ENCODE assay signal across 22 mouse cellular contexts in the genomic region with DNA sequence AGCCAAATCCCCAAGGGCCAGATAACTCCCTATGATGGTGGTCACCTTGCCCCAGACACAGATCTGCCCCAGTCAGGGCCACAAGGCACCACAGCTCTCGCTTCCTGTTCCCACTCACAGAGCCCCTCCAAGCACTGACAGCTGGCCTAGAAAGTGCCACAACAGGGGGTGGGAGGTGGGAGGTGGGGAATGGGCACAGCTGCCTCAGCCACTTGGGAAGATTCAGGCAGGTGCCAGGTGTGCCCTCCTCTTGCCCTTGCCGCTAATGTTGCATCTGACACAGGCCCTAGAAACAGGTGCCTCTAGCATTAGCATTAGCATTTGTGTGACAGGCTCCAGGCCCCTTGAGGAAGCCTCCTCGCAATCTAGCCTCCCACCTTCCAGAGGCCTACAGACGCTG. TPM values are rescaled to one million over a fixed set of nuclear protein-coding genes. Genes with fewer than 3 reads are reported as not detected.
"Had no signal": no experiment of that assay in that cellular context is flagged by ENCODE, and none has a peak within 500 bp of the region (broad histone marks: within the 10 kb centered on the region; RNA-seq: fewer than 3 reads in every experiment).

No protein-coding gene starts in this region.

- DNase-seq: kidney, adult 2 months; kidney, postnatal 14 days; lung, embryonic 14.5 days; lung, postnatal 10 days; right cerebral cortex, postnatal 4 days; spleen, adult 18-20 months; thymus, adult 18-20 months; thymus, postnatal 14 days had no signal

- H3K9me3 ChIP-seq: kidney, embryonic 15.5 days; limb, embryonic 10.5 days; liver, embryonic 15.5 days; midbrain, embryonic 12.5 days had no signal

- H3K9ac ChIP-seq: kidney, embryonic 15.5 days; liver, embryonic 15.5 days; lung, embryonic 14.5 days; midbrain, embryonic 12.5 days had no signal

- H3K27me3 ChIP-seq: midbrain, embryonic 12.5 days had no signal

- H3K4me2 ChIP-seq: kidney, embryonic 15.5 days; liver, embryonic 11.5 days; liver, embryonic 15.5 days; lung, embryonic 14.5 days; midbrain, embryonic 12.5 days had no signal

- H3K27ac ChIP-seq: kidney, embryonic 15.5 days; left cerebral cortex, adult 2 months; limb, embryonic 10.5 days; liver, embryonic 15.5 days; midbrain, embryonic 12.5 days had no signal

- H3K4me1 ChIP-seq: kidney, embryonic 15.5 days; limb, embryonic 10.5 days; liver, embryonic 15.5 days had no signal

- H3K4me3 ChIP-seq: kidney, embryonic 15.5 days; left cerebral cortex, adult 2 months; limb, embryonic 10.5 days; liver, embryonic 15.5 days; midbrain, embryonic 12.5 days had no signal

- ATAC-seq: intestine, embryonic 16.5 days had no signal

- H3K36me3 ChIP-seq: kidney, embryonic 15.5 days; limb, embryonic 10.5 days; liver, embryonic 15.5 days; midbrain, embryonic 12.5 days had no signal

RNA-seq across cellular contexts. Expression of gene Ecel1, which starts 14.8 kb away (rescaled TPM):
- total RNA-seq: megakaryocyte, adult 5-6 weeks; neutrophil, adult 5-6 weeks had no signal
- polyA plus RNA-seq: liver, embryonic 15.5 days had no signal

RNA-seq across cellular contexts. Expression of gene Akp3, which starts 16.8 kb away (rescaled TPM):
- total RNA-seq: layer of hippocampus, adult 8-10 months; layer of hippocampus, postnatal 14 days; left cerebral cortex, adult 2 months; left cerebral cortex, postnatal 14 days; megakaryocyte, adult 5-6 weeks; neutrophil, adult 5-6 weeks had no signal
- polyA plus RNA-seq: kidney, adult 2 months; kidney, embryonic 15.5 days; limb, embryonic 10.5 days; liver, embryonic 11.5 days; liver, embryonic 15.5 days; lung, embryonic 14.5 days; midbrain, embryonic 12.5 days; stomach, embryonic 14.5 days had no signal

RNA-seq across cellular contexts. Expression of gene Alpi, which starts 40.1 kb away (rescaled TPM):
- total RNA-seq: left cerebral cortex, adult 2 months; left cerebral cortex, postnatal 14 days; megakaryocyte, adult 5-6 weeks; neutrophil, adult 5-6 weeks had no signal
- polyA plus RNA-seq: kidney, adult 2 months; kidney, embryonic 15.5 days; limb, embryonic 10.5 days; liver, embryonic 11.5 days; lung, embryonic 14.5 days; midbrain, embryonic 12.5 days had no signal

RNA-seq across cellular contexts. Expression of gene Prss56, which starts 41.6 kb away (rescaled TPM):
- total RNA-seq: megakaryocyte, adult 5-6 weeks; neutrophil, adult 5-6 weeks had no signal
- polyA plus RNA-seq: intestine, embryonic 16.5 days; kidney, adult 2 months; large intestine, adult 2 months; limb, embryonic 10.5 days; liver, embryonic 11.5 days; liver, embryonic 15.5 days; lung, embryonic 14.5 days had no signal

RNA-seq across cellular contexts. Expression of gene Chrnd, which starts 48.9 kb away (rescaled TPM):
- total RNA-seq: layer of hippocampus, adult 8-10 months; layer of hippocampus, postnatal 14 days; left cerebral cortex, adult 2 months; left cerebral cortex, postnatal 14 days; megakaryocyte, adult 5-6 weeks; neutrophil, adult 5-6 weeks had no signal
- polyA plus RNA-seq: intestine, embryonic 16.5 days; kidney, adult 2 months; large intestine, adult 2 months; liver, embryonic 11.5 days; lung, embryonic 14.5 days; midbrain, embryonic 12.5 days; stomach, embryonic 14.5 days had no signal
